Mouse (Mus musculus): Measurements from ENCODE around the gene Galnt2.

- TF ChIP-seq CTCF (IDR thresholded peaks at IDR 0.05): no peak
- TF ChIP-seq EP300 (IDR thresholded peaks at IDR 0.05): no peak
Measured at GRCm38 (mm10) chr8:124394951-124395350, 163.8 kb downstream of the Galnt2 start.
